Mouse (Mus musculus) forebrain, embryonic 11.5 days (tissue): Measurements from ENCODE around the gene Lgals4. TPM values are rescaled to one million over a fixed set of nuclear protein-coding genes. Genes with fewer than 3 reads are reported as not detected.
"Not testable (repeated sequence)": the region's sequence is repeated elsewhere in the genome, so short reads cannot be mapped to it uniquely, and the experiment has no call there.

Experiments
- ATAC-seq: fragments of 200-750 bp; cut with Nextera tagmentation; replicated peaks from 2 replicates; pipeline ENCODE4 v1.8.0; 2017; ENCODE audit warnings: moderate TSS enrichment; ENCODE audit not compliant: low FRiP score
- DNase-seq: peaks from one replicate; pipeline ENCODE4 v3.0.0-alpha.2; 2017; ENCODE audit warnings: low spot score
- H3K27ac ChIP-seq: fragments of 300-500 bp; sonication (generic); 2 replicates; pipeline ENCODE4 v1.5.1; 2014; ENCODE audit warnings: low read depth, low read length
- H3K27me3 ChIP-seq: fragments of 300-500 bp; sonication (generic); 2 replicates; pipeline ENCODE4 v1.6.1; 2014; ENCODE audit warnings: mild to moderate bottlenecking, low read length, mixed read lengths; ENCODE audit not compliant: control insufficient read depth, insufficient read depth
- H3K36me3 ChIP-seq: fragments of 300-500 bp; sonication (generic); 2 replicates; pipeline ENCODE4 v1.6.1; 2014; ENCODE audit warnings: mild to moderate bottlenecking, low read length, moderate library complexity, mixed read lengths; ENCODE audit not compliant: control insufficient read depth, insufficient read depth
- H3K4me1 ChIP-seq: fragments of 300-500 bp; sonication (generic); replicated peaks from 2 replicates; pipeline ENCODE4 v1.6.1; 2014; ENCODE audit warnings: low read length, mixed read lengths; ENCODE audit not compliant: control insufficient read depth, insufficient read depth
- H3K4me2 ChIP-seq: fragments of 300-500 bp; sonication (generic); 2 replicates; pipeline ENCODE4 v1.6.1; 2014; ENCODE audit warnings: low read depth, mild to moderate bottlenecking, low read length, moderate library complexity, mixed read lengths; ENCODE audit not compliant: severe bottlenecking
- H3K4me3 ChIP-seq: fragments of 300-500 bp; sonication (generic); 2 replicates; pipeline ENCODE4 v1.5.1; 2014; ENCODE audit warnings: low read depth, low read length
- H3K9ac ChIP-seq: fragments of 300-500 bp; sonication (generic); 2 replicates; pipeline ENCODE4 v1.6.1; 2014; ENCODE audit warnings: low read length
- H3K9me3 ChIP-seq: fragments of 300-500 bp; sonication (generic); 2 replicates; pipeline ENCODE4 v1.6.1; 2016; ENCODE audit warnings: low read length, mixed read lengths; ENCODE audit not compliant: control insufficient read depth
- WGBS: fragments of 180-500 bp; shearing (Covaris S2); extraction: QIAGEN DNeasy Blood & Tissue Kit; methylation state at CpG from one replicate; pipeline ENCODE4 v1.1.7; 2014; 5-methylcytosine and 5-hydroxymethylcytosine counted together
- polyA plus RNA-seq: library from polyadenylated mRNA; unstranded; fragments of >200 nt; fragmentation: Nextera tagmentation; extraction: Ambion mirVana; gene quantifications from 2 replicates; pipeline ENCODE4 v1.2.1, GENCODE M21; 2014

Lgals4 gene
- polyA plus RNA-seq, 1 experiment from 2014 or later = 1.7 TPM

DNA sequence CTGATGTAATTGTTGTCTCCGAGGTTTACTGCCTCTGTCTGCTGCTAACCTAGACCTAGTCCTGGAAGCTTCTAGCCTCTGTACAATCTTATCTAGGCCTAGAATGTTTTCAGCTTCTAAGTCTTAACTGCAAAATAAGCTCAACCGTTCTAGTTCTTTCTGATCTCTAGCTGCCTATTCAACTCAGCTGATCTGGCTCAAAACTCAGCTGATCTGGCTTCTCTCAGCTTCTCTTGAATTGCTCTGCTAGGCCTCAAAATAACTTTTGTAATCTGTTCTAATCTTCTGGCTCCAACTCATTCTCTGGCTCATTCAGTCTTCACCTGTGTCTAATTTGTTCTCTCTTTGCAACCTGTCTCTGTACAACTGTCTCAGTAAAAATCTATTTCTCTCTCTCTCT is 40.9 kb downstream of the Lgals4 start:
- no peak overlapping the region for H3K4me2 ChIP-seq
- no peaks in the 10 kb centered on the region for H3K27me3 ChIP-seq
- H3K4me3 ChIP-seq = no peak overlapping the region
- no peaks in the 10 kb centered on the region for H3K36me3 ChIP-seq
- no peaks in the 10 kb centered on the region for H3K9me3 ChIP-seq
- ATAC-seq = no peak
- 80% methylated on average over 2 of the region's 2 CpGs for WGBS
- DNase-seq = no peak
- no peaks in the 10 kb centered on the region for H3K4me1 ChIP-seq
- no peak overlapping the region for H3K9ac ChIP-seq
- H3K27ac ChIP-seq = no peak overlapping the region

DNA sequence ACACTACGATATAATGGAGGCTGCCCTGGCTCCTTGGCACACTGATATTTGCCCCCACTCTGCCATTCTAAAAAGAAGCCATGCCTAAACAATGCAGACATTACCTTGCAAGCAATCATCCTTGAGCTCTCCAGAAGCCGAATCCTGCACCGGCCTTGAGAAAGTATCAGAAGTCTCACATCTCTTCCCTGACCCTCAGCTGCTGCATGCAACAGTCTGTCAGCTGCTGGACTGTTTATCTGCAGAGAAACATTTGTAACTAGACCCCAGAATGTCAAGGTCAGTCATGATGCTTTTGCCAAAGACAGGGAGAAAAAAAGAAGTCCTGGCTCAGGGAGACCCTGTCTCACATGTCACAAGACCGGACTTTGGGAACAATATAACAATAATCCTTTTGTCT is 42.4 kb downstream of the Lgals4 start:
- Histone ChIP-seq H3K9me3 (no peaks in the 10 kb centered on the region), H3K27me3 (no peaks in the 10 kb centered on the region), H3K4me1 (no peaks in the 10 kb centered on the region), H3K9ac (no peak overlapping the region), H3K27ac (no peak overlapping the region), H3K4me2 (no peak overlapping the region), H3K36me3 (no peaks in the 10 kb centered on the region), H3K4me3 (no peak overlapping the region)
- DNase-seq (no peak), ATAC-seq (no peak)
- WGBS = 85% methylated on average over 4 of the region's 4 CpGs

DNA sequence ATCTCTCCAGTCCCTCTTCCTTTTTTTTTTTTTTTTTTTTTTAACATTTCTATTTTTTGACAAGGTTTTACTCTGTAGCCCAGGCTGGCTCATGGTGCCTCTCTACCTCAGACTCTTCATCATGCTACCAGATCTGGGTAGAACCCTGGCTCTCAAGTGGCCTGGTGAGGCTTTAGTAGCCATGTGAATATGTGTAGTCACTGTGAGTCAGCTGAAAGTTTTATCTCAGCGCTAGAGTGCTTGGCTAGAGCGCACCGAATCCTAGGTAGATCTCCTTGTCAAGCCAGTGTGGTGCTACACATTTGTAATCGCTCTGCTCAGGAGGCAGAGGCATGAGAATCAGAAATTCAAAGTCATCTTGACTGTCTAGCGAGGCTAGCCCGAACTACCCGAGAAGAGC is 43.5 kb downstream of the Lgals4 start:
- Histone ChIP-seq H3K4me3 (no peak overlapping the region), H3K36me3 (no peaks in the 10 kb centered on the region), H3K9ac (no peak overlapping the region), H3K4me2 (no peak overlapping the region), H3K27me3 (no peaks in the 10 kb centered on the region), H3K4me1 (no peaks in the 10 kb centered on the region), H3K9me3 (no peaks in the 10 kb centered on the region), H3K27ac (no peak overlapping the region)
- 89% methylated on average over 7 of the region's 7 CpGs for WGBS
- no peak for DNase-seq
- ATAC-seq = no peak

DNA sequence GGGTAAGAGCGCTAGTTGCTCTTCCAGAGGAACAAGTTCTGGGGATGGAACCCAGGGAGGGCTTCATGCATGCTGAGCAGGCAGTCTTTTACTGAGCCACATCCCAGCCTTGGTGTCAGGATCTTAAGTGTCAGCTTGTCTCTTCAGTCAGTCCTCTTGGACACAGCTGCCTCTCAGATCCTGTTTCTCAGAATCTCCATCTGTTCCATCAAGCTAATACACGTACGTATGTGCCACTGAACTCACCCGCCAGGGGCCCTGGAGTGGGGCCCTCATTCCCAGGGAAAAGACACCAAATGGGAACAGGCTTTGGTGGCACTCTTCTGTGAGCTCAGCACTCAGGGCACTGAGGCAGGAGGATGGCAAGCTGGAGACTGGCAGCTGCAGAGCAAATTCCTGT is 44.2 kb downstream of the Lgals4 start:
- H3K4me2 ChIP-seq = no peak overlapping the region
- no peak overlapping the region for H3K9ac ChIP-seq
- no peaks in the 10 kb centered on the region for H3K4me1 ChIP-seq
- no peaks in the 10 kb centered on the region for H3K9me3 ChIP-seq
- H3K4me3 ChIP-seq = no peak overlapping the region
- H3K27me3 ChIP-seq = no peaks in the 10 kb centered on the region
- H3K27ac ChIP-seq = no peak overlapping the region
- H3K36me3 ChIP-seq = no peaks in the 10 kb centered on the region
- no peak for ATAC-seq
- 86% methylated on average over 4 of the region's 4 CpGs for WGBS
- no peak for DNase-seq

- no peak for ATAC-seq
- Histone ChIP-seq H3K4me2 (no peak overlapping the region), H3K4me3 (no peak overlapping the region), H3K36me3 (no peaks in the 10 kb centered on the region), H3K27ac (no peak overlapping the region), H3K27me3 (no peaks in the 10 kb centered on the region), H3K9me3 (no peaks in the 10 kb centered on the region), H3K4me1 (no peaks in the 10 kb centered on the region), H3K9ac (no peak overlapping the region)
- 81% methylated on average over 7 of the region's 7 CpGs for WGBS
- DNase-seq = no peak
Measured at GRCm38 (mm10) chr7:28879606-28880005, 46.0 kb downstream of the Lgals4 start.

DNA sequence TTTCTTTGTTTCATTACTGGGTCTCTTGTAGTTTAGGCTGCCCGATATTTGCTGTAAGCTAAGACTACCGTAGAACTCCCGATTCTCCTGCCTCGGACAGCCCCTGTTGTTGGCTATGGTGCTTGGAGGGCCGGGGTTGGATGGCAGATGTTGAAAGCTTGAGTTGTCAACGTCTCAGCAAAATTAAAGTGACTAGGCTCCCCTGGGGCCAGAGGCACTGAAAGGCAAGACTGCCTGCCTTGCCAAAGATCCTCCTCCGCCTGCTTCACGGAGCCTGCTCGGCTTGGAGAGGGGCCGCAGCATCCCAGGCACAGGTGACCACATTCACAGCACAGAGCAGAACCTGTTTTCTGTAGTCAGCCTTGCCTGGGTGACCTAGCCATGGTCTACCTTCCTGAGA is 46.9 kb downstream of the Lgals4 start:
- H3K4me2 ChIP-seq = no peak overlapping the region
- no peaks in the 10 kb centered on the region for H3K9me3 ChIP-seq
- no peaks in the 10 kb centered on the region for H3K27me3 ChIP-seq
- DNase-seq (no peak), ATAC-seq (no peak)
- 82% methylated on average over 10 of the region's 10 CpGs for WGBS
- no peaks in the 10 kb centered on the region for H3K36me3 ChIP-seq
- H3K27ac ChIP-seq = no peak overlapping the region
- H3K4me3 ChIP-seq = no peak overlapping the region
- H3K9ac ChIP-seq = no peak overlapping the region
- H3K4me1 ChIP-seq = no peaks in the 10 kb centered on the region

- H3K27ac ChIP-seq = no peak within 1 kb of the TSS
- no peaks in the 10 kb centered on the region for H3K9me3 ChIP-seq
- ATAC-seq = no peak
- no peaks in the 10 kb centered on the region for H3K4me1 ChIP-seq
- H3K36me3 ChIP-seq = no peaks in the 10 kb centered on the region
- no peak within 1 kb of the TSS for H3K9ac ChIP-seq
- H3K4me3 ChIP-seq = no peak within 1 kb of the TSS
- no peak within 1 kb of the TSS for H3K4me2 ChIP-seq
- whole genome bisulfite sequencing = 42% methylated on average over 13 of the region's 13 CpGs
- H3K27me3 ChIP-seq = no peaks in the 10 kb centered on the region
- DNase-seq = no peak
Measured at GRCm38 (mm10) chr7:28881199-28881598, 47.5 kb downstream of the Lgals4 start, which contains the start of gene Capn12. Capn12 (plus strand) TSS chr7:28881422.

- Histone ChIP-seq H3K27me3 (peaks cover 6% of the 10 kb centered on the region; the same call in 1 of the 2 replicates), H3K4me1 (no peaks in the 10 kb centered on the region), H3K9ac (no peak overlapping the region), H3K27ac (no peak overlapping the region), H3K9me3 (no peaks in the 10 kb centered on the region), H3K4me2 (no peak overlapping the region), H3K4me3 (no peak overlapping the region), H3K36me3 (no peaks in the 10 kb centered on the region)
- ATAC-seq = no peak
- DNase-seq = no peak
- 80% methylated on average over 11 of the region's 11 CpGs for WGBS
Measured at GRCm38 (mm10) chr7:28883039-28883438, 49.4 kb downstream of the Lgals4 start.

GRCm38 (mm10) chr7:28883704-28884103 is 50.0 kb downstream of the Lgals4 start:
- H3K36me3 ChIP-seq, DNase-seq, H3K9ac ChIP-seq, H3K4me3 ChIP-seq, H3K4me2 ChIP-seq, H3K4me1 ChIP-seq, H3K9me3 ChIP-seq, H3K27ac ChIP-seq, ATAC-seq: not testable (repeated sequence)
- 87% methylated on average over 4 of the region's 4 CpGs for WGBS
- H3K27me3 ChIP-seq = peaks cover 12% of the 10 kb centered on the region
